Comparison of ENCODE assay signal across 1 mouse cellular context in genomic region chr10:127071203-127071602, GRCm38 (mm10).
TF ChIP-seq lines count a peak whose summit lies in the region.

No protein-coding gene starts in this region.

TF ChIP-seq in MEL, 35 proteins besides CTCF, POLR2A, EP300 and RAD21:
- TF ChIP-seq MAX (IDR thresholded peaks at IDR 0.05; ENCODE audit: low read length) (no peak), TBP (IDR thresholded peaks at IDR 0.05; ENCODE audit: low read depth, low read length) (peak; percentile 89), ZKSCAN1 (IDR thresholded peaks at IDR 0.05; ENCODE audit: low read depth, low read length) (no peak), CHD2 (IDR thresholded peaks at IDR 0.05; ENCODE audit: low read length) (no peak)
